In genomic region chr11:51211426-51211825, GRCm38 (mm10) we compare ENCODE assay signal across 38 mouse cellular contexts. TPM values are rescaled to one million over a fixed set of nuclear protein-coding genes. Genes with fewer than 3 reads are reported as not detected.
"Had no signal": no experiment of that assay in that cellular context is flagged by ENCODE, and none has a peak within 500 bp of the region (broad histone marks: within the 10 kb centered on the region; RNA-seq: fewer than 3 reads in every experiment).

No protein-coding gene starts in this region.

- H3K4me1 ChIP-seq: embryonic facial prominence, embryonic 10.5 days; embryonic facial prominence, embryonic 12.5 days; embryonic facial prominence, embryonic 13.5 days; embryonic facial prominence, embryonic 15.5 days; forebrain, embryonic 10.5 days; forebrain, embryonic 12.5 days; forebrain, embryonic 13.5 days; forebrain, embryonic 15.5 days had no signal

- H3K27ac ChIP-seq: embryonic facial prominence, embryonic 10.5 days; embryonic facial prominence, embryonic 12.5 days; embryonic facial prominence, embryonic 13.5 days; embryonic facial prominence, embryonic 15.5 days; forebrain, embryonic 10.5 days; forebrain, embryonic 12.5 days; forebrain, embryonic 13.5 days; forebrain, embryonic 15.5 days; gastrocnemius, adult 2 months; heart, adult 2 months had no signal

- H3K4me3 ChIP-seq: embryonic facial prominence, embryonic 10.5 days; embryonic facial prominence, embryonic 12.5 days; embryonic facial prominence, embryonic 13.5 days; embryonic facial prominence, embryonic 15.5 days; erythroblast, embryonic 14.5 days; forebrain, embryonic 10.5 days; forebrain, embryonic 12.5 days; forebrain, embryonic 13.5 days; forebrain, embryonic 15.5 days; gastrocnemius, adult 2 months; heart, adult 2 months had no signal

- DNase-seq: cerebellum, adult 2 months; cerebellum, adult 8-10 months; cerebellum, adult 9-10 months; cerebellum, adult 9-11 months; cerebellum, postnatal 10 days; cerebellum, postnatal 14 days; cerebellum, postnatal 25 days; cerebellum, postnatal 36 days; embryo, embryonic 11 days; forebrain, postnatal 0 days; gastrocnemius, adult 2 months; gastrocnemius, postnatal 10 days; gastrocnemius, postnatal 14 days; gastrocnemius, postnatal 25 days; gastrocnemius, postnatal 36 days; heart, adult 2 months had no signal

- H3K27me3 ChIP-seq: embryonic facial prominence, embryonic 12.5 days; embryonic facial prominence, embryonic 13.5 days; embryonic facial prominence, embryonic 15.5 days; forebrain, embryonic 12.5 days; forebrain, embryonic 13.5 days; forebrain, embryonic 15.5 days had no signal

- H3K4me2 ChIP-seq: embryonic facial prominence, embryonic 12.5 days; embryonic facial prominence, embryonic 13.5 days; embryonic facial prominence, embryonic 15.5 days; forebrain, embryonic 12.5 days; forebrain, embryonic 13.5 days; forebrain, embryonic 15.5 days had no signal

- H3K9me3 ChIP-seq: embryonic facial prominence, embryonic 10.5 days; embryonic facial prominence, embryonic 12.5 days; embryonic facial prominence, embryonic 13.5 days; embryonic facial prominence, embryonic 15.5 days; forebrain, embryonic 10.5 days; forebrain, embryonic 12.5 days; forebrain, embryonic 13.5 days; forebrain, embryonic 15.5 days had no signal

- H3K9ac ChIP-seq: embryonic facial prominence, embryonic 12.5 days; embryonic facial prominence, embryonic 13.5 days; embryonic facial prominence, embryonic 15.5 days; forebrain, embryonic 12.5 days; forebrain, embryonic 13.5 days; forebrain, embryonic 15.5 days; forebrain, postnatal 0 days had no signal

- ATAC-seq: forebrain, embryonic 13.5 days; forebrain, embryonic 14.5 days; forebrain, embryonic 15.5 days; forebrain, embryonic 16.5 days; forebrain, postnatal 0 days had no signal

- H3K36me3 ChIP-seq: embryonic facial prominence, embryonic 10.5 days; embryonic facial prominence, embryonic 12.5 days; embryonic facial prominence, embryonic 13.5 days; embryonic facial prominence, embryonic 15.5 days; forebrain, embryonic 10.5 days; forebrain, embryonic 12.5 days; forebrain, embryonic 15.5 days had no signal

RNA-seq across cellular contexts. Expression of gene Gm12569, which starts 8.8 kb away (rescaled TPM):
- total RNA-seq: common myeloid progenitor, adult 5-6 weeks; forebrain, postnatal 0 days; gastrocnemius, adult 18-20 months; gastrocnemius, adult 2 months; gastrocnemius, adult 8-10 months; gastrocnemius, postnatal 10 days; gastrocnemius, postnatal 14 days; gastrocnemius, postnatal 25 days; gastrocnemius, postnatal 36 days; gastrocnemius, postnatal 4 days; granulocyte monocyte progenitor cell, adult 5-6 weeks; heart, adult 2 months; heart, adult 8-10 months had no signal
- polyA plus RNA-seq: cerebellum, adult 2 months; cortical plate, adult 2 months; embryonic facial prominence, embryonic 10.5 days; embryonic facial prominence, embryonic 11.5 days; embryonic facial prominence, embryonic 12.5 days; embryonic facial prominence, embryonic 13.5 days; embryonic facial prominence, embryonic 14.5 days; embryonic facial prominence, embryonic 15.5 days; erythroblast, embryonic 14.5 days; forebrain, embryonic 10.5 days; forebrain, embryonic 11.5 days; forebrain, embryonic 12.5 days; forebrain, embryonic 13.5 days; forebrain, embryonic 14.5 days; forebrain, embryonic 15.5 days; forebrain, embryonic 16.5 days; forebrain, postnatal 0 days; frontal cortex, adult 2 months; heart, adult 2 months had no signal

RNA-seq across cellular contexts. Expression of gene BC049762, which starts 51.4 kb away (rescaled TPM):
- total RNA-seq: common myeloid progenitor, adult 5-6 weeks; forebrain, postnatal 0 days; gastrocnemius, adult 18-20 months; gastrocnemius, adult 2 months; gastrocnemius, adult 8-10 months; gastrocnemius, postnatal 10 days; gastrocnemius, postnatal 14 days; gastrocnemius, postnatal 25 days; gastrocnemius, postnatal 36 days; gastrocnemius, postnatal 4 days had no signal
- polyA plus RNA-seq: cortical plate, adult 2 months; embryonic facial prominence, embryonic 11.5 days; erythroblast, embryonic 14.5 days; forebrain, embryonic 12.5 days; forebrain, embryonic 16.5 days had no signal
